Mouse (Mus musculus): ENCODE data around the gene Rpusd1.

The Rpusd1 gene

GRCm38 (mm10) chr17:25727265-25728008 is at the start of gene Rpusd1, which contains the start of gene Chtf18:
Gene Rpusd1 (plus strand): TSS chr17:25727670.
Gene Chtf18 (minus strand): TSS chr17:25727419.
- peak; percentile 98 for DNase-seq (ENCODE audit: low read depth)

- no peak for DNase-seq (ENCODE audit: low read depth)
Observed at GRCm38 (mm10) chr17:25677969-25678368, 49.5 kb upstream of the Rpusd1 start.

- no peak for DNase-seq (ENCODE audit: low read depth)
Observed at GRCm38 (mm10) chr17:25679818-25680217, 47.7 kb upstream of the Rpusd1 start.

- no peak for DNase-seq (ENCODE audit: low read depth)
Observed at GRCm38 (mm10) chr17:25681636-25682035, 45.8 kb upstream of the Rpusd1 start.

- DNase-seq (ENCODE audit: low read depth), result no peak
Observed at GRCm38 (mm10) chr17:25686323-25686722, 41.1 kb upstream of the Rpusd1 start.

GRCm38 (mm10) chr17:25688922-25689321 is 38.5 kb upstream of the Rpusd1 start:
- DNase-seq (ENCODE audit: low read depth), result no peak

GRCm38 (mm10) chr17:25696263-25696662 is 31.2 kb upstream of the Rpusd1 start:
- DNase-seq (ENCODE audit: low read depth), result no peak

- peak; percentile 82 for DNase-seq (ENCODE audit: low read depth)
Observed at GRCm38 (mm10) chr17:25698446-25698845, 29.0 kb upstream of the Rpusd1 start.

GRCm38 (mm10) chr17:25700863-25701496 is 26.5 kb upstream of the Rpusd1 start:
- DNase-seq (ENCODE audit: low read depth), result no peak

- DNase-seq (ENCODE audit: low read depth), result no peak
Observed at GRCm38 (mm10) chr17:25709994-25710393, 17.5 kb upstream of the Rpusd1 start.

- no peak for DNase-seq (ENCODE audit: low read depth)
Observed at GRCm38 (mm10) chr17:25711136-25711535, 16.3 kb upstream of the Rpusd1 start.

GRCm38 (mm10) chr17:25715627-25716026 is 11.8 kb upstream of the Rpusd1 start:
- no peak for DNase-seq (ENCODE audit: low read depth)

- DNase-seq (ENCODE audit: low read depth), result no peak
Observed at GRCm38 (mm10) chr17:25716130-25716529, 11.3 kb upstream of the Rpusd1 start.

GRCm38 (mm10) chr17:25716711-25717637 is 10.5 kb upstream of the Rpusd1 start, which contains the start of gene Gng13:
Gene Gng13 (plus strand): TSS chr17:25717171.
- DNase-seq (ENCODE audit: low read depth), result no peak

- DNase-seq (ENCODE audit: low read depth), result no peak
Observed at GRCm38 (mm10) chr17:25717691-25718090, 9.8 kb upstream of the Rpusd1 start.

- no peak for DNase-seq (ENCODE audit: low read depth)
Observed at GRCm38 (mm10) chr17:25721476-25721875, 6.0 kb upstream of the Rpusd1 start.

- DNase-seq (ENCODE audit: low read depth), result no peak
Observed at GRCm38 (mm10) chr17:25723470-25723869, 4.0 kb upstream of the Rpusd1 start.

- DNase-seq (ENCODE audit: low read depth), result no peak
Observed at GRCm38 (mm10) chr17:25723919-25724318, 3.6 kb upstream of the Rpusd1 start.

GRCm38 (mm10) chr17:25725264-25725663 is 2.2 kb upstream of the Rpusd1 start:
- DNase-seq (ENCODE audit: low read depth), result no peak

- DNase-seq (ENCODE audit: low read depth), result no peak
Observed at GRCm38 (mm10) chr17:25728009-25728270, 470 bp downstream of the Rpusd1 start.

- peak; percentile 90 for DNase-seq (ENCODE audit: low read depth)
Observed at GRCm38 (mm10) chr17:25732082-25732481, 4.6 kb downstream of the Rpusd1 start.

- DNase-seq (ENCODE audit: low read depth), result no peak
Observed at GRCm38 (mm10) chr17:25735246-25735645, 7.8 kb downstream of the Rpusd1 start.

GRCm38 (mm10) chr17:25735745-25736144 is 8.3 kb downstream of the Rpusd1 start, which contains the start of gene Mslnl:
Gene Mslnl (plus strand): TSS chr17:25736042.
- DNase-seq (ENCODE audit: low read depth), result no peak
